Mouse (Mus musculus): ENCODE data around the gene Gm21760.
"Not testable (repeated sequence)": the region's sequence is repeated elsewhere in the genome, so short reads cannot be mapped to it uniquely, and the experiment has no call there.

Gm21760 gene

DNA sequence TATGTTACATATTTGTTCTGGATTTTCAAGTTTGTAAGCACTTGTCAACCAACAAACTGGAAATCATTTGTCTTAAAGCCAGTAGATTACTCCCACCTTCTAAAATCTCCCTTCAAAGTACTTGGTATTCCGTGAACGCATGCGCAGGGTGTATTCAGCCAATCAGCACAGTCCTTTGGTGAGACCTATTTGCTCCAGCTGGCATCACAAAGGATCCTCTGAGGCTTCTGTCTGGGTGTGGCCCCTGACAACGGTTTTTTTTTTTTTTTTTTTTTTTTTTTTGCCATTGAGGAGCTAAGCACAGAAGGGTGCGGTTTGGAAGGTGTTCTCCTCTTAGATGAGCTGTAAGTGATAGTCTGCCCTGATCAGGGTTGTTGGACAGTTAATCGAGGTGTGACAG lies at the start of gene Gm21760:
Gm21760 (plus strand) TSS at position 301 of the 400 bp plus-strand sequence.
- DNase-seq (ENCODE audit: low spot score) = not testable (repeated sequence)

Measured in c-Kit-positive CD71-positive TER-119-positive erythroid progenitor cells, embryonic 14.5 days (primary cell).